Mouse (Mus musculus) MEL (cell line): ENCODE results near the gene Epha2. TPM values are rescaled to one million over a fixed set of nuclear protein-coding genes. Genes with fewer than 3 reads are reported as not detected.

ENCODE experiments used
- DNase-seq: peaks from one replicate; pipeline ENCODE4 v3.0.0; 2011; ENCODE audit warnings: low read depth, low spot score
- H3K27ac ChIP-seq: 2 replicates; pipeline ENCODE4 v1.5.1; 2012; ENCODE audit warnings: low read depth, mild to moderate bottlenecking, control low read depth, low read length, moderate library complexity; ENCODE audit not compliant: control insufficient read depth
- H3K27me3 ChIP-seq, 2 experiments: fragments of 150-350 bp in 1 of 2; sonication (generic) in 1 of 2; 2 replicates each; pipeline ENCODE4 v1.6.1; 2012; ENCODE audit warnings: low read length in 2 of 2, mild to moderate bottlenecking in 2 of 2, improper control_type of control experiment in 1 of 2, moderate library complexity in 1 of 2; ENCODE audit not compliant: insufficient read depth in 2 of 2, control insufficient read depth in 1 of 2
- H3K36me3 ChIP-seq, 2 experiments: 2 replicates each; pipeline ENCODE4 v1.6.1; 2012 to 2014; ENCODE audit warnings: low read length in 2 of 2, improper control_type of control experiment in 1 of 2, inconsistent platforms in 1 of 2, mild to moderate bottlenecking in 1 of 2; ENCODE audit not compliant: insufficient read depth in 2 of 2, control insufficient read depth in 1 of 2
- H3K4me1 ChIP-seq, 2 experiments: fragments of 150-350 bp in 1 of 2; sonication (generic) in 1 of 2; 2 replicates each; pipeline ENCODE4 v1.6.1; 2012; ENCODE audit warnings: low read length in 2 of 2, improper control_type of control experiment in 1 of 2, mild to moderate bottlenecking in 1 of 2; ENCODE audit not compliant: insufficient read depth in 2 of 2, control insufficient read depth in 1 of 2
- H3K4me3 ChIP-seq, 2 experiments: fragments of 150-350 bp in 1 of 2; sonication (generic) in 1 of 2; 2 replicates each; pipeline ENCODE4 v1.5.1; 2012; ENCODE audit warnings: low read depth in 2 of 2, low read length in 2 of 2, mild to moderate bottlenecking in 2 of 2, moderate library complexity in 2 of 2, control low read depth in 1 of 2, improper control_type of control experiment in 1 of 2; ENCODE audit not compliant: control insufficient read depth in 1 of 2, insufficient read depth in 1 of 2
- H3K79me2 ChIP-seq: 2 replicates; pipeline ENCODE4 v1.6.1; 2012; ENCODE audit warnings: mild to moderate bottlenecking, low read length, moderate library complexity; ENCODE audit not compliant: control insufficient read depth, poor library complexity, insufficient read depth
- H3K9ac ChIP-seq: 2 replicates; pipeline ENCODE4 v1.6.1; 2012; ENCODE audit warnings: low read depth, mild to moderate bottlenecking, control low read depth, low read length, moderate library complexity; ENCODE audit not compliant: control insufficient read depth, poor library complexity, severe bottlenecking
- H3K9me3 ChIP-seq: fragments of 150-350 bp; sonication (generic); replicated peaks from 2 replicates; pipeline ENCODE4 v1.6.1; 2012; ENCODE audit warnings: mild to moderate bottlenecking, low read length, improper control_type of control experiment, moderate library complexity; ENCODE audit not compliant: insufficient read depth
- BHLHE40 ChIP-seq: IDR thresholded peaks from 2 replicates; pipeline ENCODE4 v1.6.1; 2012; ENCODE audit warnings: low read depth, mild to moderate bottlenecking, inconsistent platforms, low read length, improper control_type of control experiment, borderline replicate concordance
- CTCF ChIP-seq, 3 experiments: IDR thresholded peaks in 2 of 3; conservative IDR thresholded peaks in 1 of 3; 2 replicates each; pipeline ENCODE4 v1.5.1; 2011 to 2012; ENCODE audit warnings: low read length in 3 of 3, low read depth in 2 of 3, mild to moderate bottlenecking in 2 of 3, improper control_type of control experiment in 1 of 3, inconsistent platforms in 1 of 3, mixed read lengths in 1 of 3, moderate library complexity in 1 of 3; ENCODE audit not compliant: control insufficient read depth in 1 of 3, insufficient read depth in 1 of 3, poor library complexity in 1 of 3, severe bottlenecking in 1 of 3
- ELF1 ChIP-seq: IDR thresholded peaks from 2 replicates; pipeline ENCODE4 v1.6.1; 2014; ENCODE audit warnings: low read depth, mild to moderate bottlenecking, inconsistent platforms, low read length, improper control_type of control experiment, moderate library complexity
- GABPA ChIP-seq: IDR thresholded peaks from 2 replicates; pipeline ENCODE4 v1.6.1; 2012; ENCODE audit warnings: low read depth, mild to moderate bottlenecking, inconsistent platforms, low read length, improper control_type of control experiment, moderate library complexity
- GATA1 ChIP-seq: IDR thresholded peaks from 2 replicates; pipeline ENCODE4 v1.6.1; 2011; ENCODE audit warnings: low read depth, low read length, improper control_type of control experiment
- HCFC1 ChIP-seq: IDR thresholded peaks from 2 replicates; pipeline ENCODE4 v1.6.1; 2012; ENCODE audit warnings: low read depth, mild to moderate bottlenecking, inconsistent platforms, low read length, improper control_type of control experiment, moderate library complexity
- MAFK ChIP-seq: IDR thresholded peaks from 2 replicates; pipeline ENCODE4 v1.6.1; 2011; ENCODE audit warnings: low read depth, mild to moderate bottlenecking, low read length, improper control_type of control experiment, borderline replicate concordance
- MAX ChIP-seq: IDR thresholded peaks from 2 replicates; pipeline ENCODE4 v1.6.1; 2011; ENCODE audit warnings: low read length, improper control_type of control experiment
- MAZ ChIP-seq: IDR thresholded peaks from 2 replicates; pipeline ENCODE4 v1.6.1; 2012; ENCODE audit warnings: low read depth, mild to moderate bottlenecking, inconsistent platforms, low read length, improper control_type of control experiment
- MEF2A ChIP-seq: IDR thresholded peaks from 2 replicates; pipeline ENCODE4 v1.6.1; 2014; ENCODE audit warnings: low read depth, mild to moderate bottlenecking, inconsistent platforms, low read length, improper control_type of control experiment; ENCODE audit not compliant: poor library complexity, insufficient replicate concordance, severe bottlenecking; ENCODE audit errors: extremely low read depth
- MXI1 ChIP-seq: IDR thresholded peaks from 2 replicates; pipeline ENCODE4 v1.6.1; 2011; ENCODE audit warnings: mild to moderate bottlenecking, low read depth, low read length, improper control_type of control experiment
- NRF1 ChIP-seq: IDR thresholded peaks from 2 replicates; pipeline ENCODE4 v1.6.1; 2014; ENCODE audit warnings: low read depth, mild to moderate bottlenecking, inconsistent platforms, low read length, improper control_type of control experiment, moderate library complexity; ENCODE audit not compliant: poor library complexity, insufficient read depth, severe bottlenecking
- POLR2A ChIP-seq, 2 experiments: IDR thresholded peaks; 2 replicates each; pipeline ENCODE4 v1.6.1; 2011 to 2012; ENCODE audit warnings: low read length in 2 of 2, mild to moderate bottlenecking in 2 of 2, control low read depth in 1 of 2, improper control_type of control experiment in 1 of 2, low read depth in 1 of 2, moderate library complexity in 1 of 2; ENCODE audit not compliant: control insufficient read depth in 1 of 2, insufficient read depth in 1 of 2, poor library complexity in 1 of 2
- POLR2AphosphoS5 ChIP-seq: IDR thresholded peaks from 2 replicates; pipeline ENCODE4 v1.6.1; 2012; ENCODE audit warnings: low read depth, borderline replicate concordance, mild to moderate bottlenecking, inconsistent platforms, low read length, moderate library complexity, mixed read lengths
- RAD21 ChIP-seq: IDR thresholded peaks from 2 replicates; pipeline ENCODE4 v1.6.1; 2011; ENCODE audit warnings: mild to moderate bottlenecking, low read depth, low read length, improper control_type of control experiment
- RCOR1 ChIP-seq: IDR thresholded peaks from 2 replicates; pipeline ENCODE4 v1.6.1; 2012; ENCODE audit warnings: low read depth, mild to moderate bottlenecking, inconsistent platforms, low read length, improper control_type of control experiment
- SIN3A ChIP-seq: IDR thresholded peaks from 2 replicates; pipeline ENCODE4 v1.6.1; 2012; ENCODE audit warnings: low read length, improper control_type of control experiment, inconsistent platforms
- SMC3 ChIP-seq: IDR thresholded peaks from 2 replicates; pipeline ENCODE4 v1.6.1; 2011; ENCODE audit warnings: low read depth, low read length, improper control_type of control experiment
- TBP ChIP-seq: IDR thresholded peaks from 2 replicates; pipeline ENCODE4 v1.8.0; 2011; ENCODE audit warnings: low read depth, low read length, improper control_type of control experiment
- UBTF ChIP-seq: IDR thresholded peaks from 2 replicates; pipeline ENCODE4 v1.6.1; 2012; ENCODE audit warnings: low read depth, mild to moderate bottlenecking, inconsistent platforms, low read length, improper control_type of control experiment, moderate library complexity, borderline replicate concordance; ENCODE audit not compliant: insufficient read depth
- USF1 ChIP-seq: IDR thresholded peaks from 2 replicates; pipeline ENCODE4 v1.6.1; 2014; ENCODE audit warnings: low read depth, mild to moderate bottlenecking, inconsistent platforms, low read length, improper control_type of control experiment, moderate library complexity
- USF2 ChIP-seq, 2 experiments: IDR thresholded peaks; 2 replicates each; pipeline ENCODE4 v1.6.1; 2011 to 2012; ENCODE audit warnings: improper control_type of control experiment in 2 of 2, low read length in 2 of 2, borderline replicate concordance in 1 of 2, inconsistent platforms in 1 of 2, low read depth in 1 of 2, mild to moderate bottlenecking in 1 of 2; ENCODE audit not compliant: insufficient read depth in 1 of 2
- ZC3H11A ChIP-seq: IDR thresholded peaks from 2 replicates; pipeline ENCODE4 v1.6.1; 2012; ENCODE audit warnings: low read depth, mild to moderate bottlenecking, inconsistent platforms, low read length, improper control_type of control experiment
- ZKSCAN1 ChIP-seq: IDR thresholded peaks from 2 replicates; pipeline ENCODE4 v1.6.1; 2012; ENCODE audit warnings: low read depth, mild to moderate bottlenecking, inconsistent platforms, low read length, improper control_type of control experiment, moderate library complexity
- ZMIZ1 ChIP-seq: IDR thresholded peaks from 2 replicates; pipeline ENCODE4 v1.6.1; 2012; ENCODE audit warnings: low read depth, mild to moderate bottlenecking, inconsistent platforms, low read length, improper control_type of control experiment, moderate library complexity
- ZNF384 ChIP-seq: IDR thresholded peaks from 2 replicates; pipeline ENCODE4 v1.6.1; 2012; ENCODE audit warnings: low read depth, mild to moderate bottlenecking, inconsistent platforms, low read length, improper control_type of control experiment
- polyA plus RNA-seq, 2 experiments: library from polyadenylated mRNA; stranded (reverse) in 1 of 2; unstranded in 1 of 2; fragments of >175 nt in 1 of 2; fragments of >200 nt in 1 of 2; gene quantifications; 2 replicates each; pipeline versions ENCODE4 v1.2.1 to v1.2.4; 2012; ENCODE audit warnings: low replicate concordance in 2 of 2, low read depth in 1 of 2; ENCODE audit not compliant: insufficient read length in 2 of 2, insufficient read depth in 1 of 2, missing spikeins in 1 of 2
- total RNA-seq: library from RNA; depleted of rRNA; stranded (reverse); fragments of 300-350 nt; gene quantifications from 2 replicates; pipeline ENCODE4 v1.2.3, GENCODE M21; 2012

Epha2 gene
- total and polyA plus RNA-seq, 3 experiments: 2.3 to 5.9 TPM; not detected in 1

GRCm38 (mm10) chr4:141360846-141361245 lies 59.8 kb downstream of the Epha2 start:
- Histone ChIP-seq H3K9me3 (no peaks in the 10 kb centered on the region), H3K4me3 (no peak overlapping the region), H3K9ac (no peak overlapping the region), H3K27ac (no peak overlapping the region), H3K79me2 (no peaks in the 10 kb centered on the region), H3K36me3 (no peaks in the 10 kb centered on the region), H3K27me3 (peaks cover 0 to 3% of the 10 kb centered on the region in 2 experiments; a peak in 1 of 4 replicates), H3K4me1 (no peaks in the 10 kb centered on the region; a peak in 1 of 4 replicates)
- peak; percentile 74 for DNase-seq
- peak; percentile 69 for TF ChIP-seq ZC3H11A
- no peak for TF ChIP-seq USF1
- TF ChIP-seq MAZ: 0 out of 2 replicates have a peak, but pooled peaks have one; percentile 35
- TF ChIP-seq RAD21: peak; percentile 56
- peak; percentile 85 for TF ChIP-seq SMC3
- no peak for TF ChIP-seq MEF2A
- peak; percentile 60 to 87 (median 75) for TF ChIP-seq CTCF (IDR thresholded peaks at IDR 0.05 in 2 of 3, conservative IDR thresholded peaks at IDR 0.05 in 1 of 3; ENCODE audit: control insufficient read depth in 1 of 3, insufficient read depth in 1 of 3, low read depth in 2 of 3, low read length in 3 of 3, poor library complexity in 1 of 3, severe bottlenecking in 1 of 3)

GRCm38 (mm10) chr4:141362937-141363548 lies 62.0 kb downstream of the Epha2 start:
- Histone ChIP-seq H3K36me3 (no peaks in the 10 kb centered on the region), H3K27ac (no peak overlapping the region), H3K9ac (no peak overlapping the region), H3K4me1 (no peaks in the 10 kb centered on the region; a peak in 1 of 4 replicates), H3K79me2 (no peaks in the 10 kb centered on the region), H3K27me3 (peaks cover 0 to 4% of the 10 kb centered on the region in 2 experiments; a peak in 1 of 4 replicates), H3K9me3 (no peaks in the 10 kb centered on the region), H3K4me3 (no peak overlapping the region)
- peak; percentile 74 for DNase-seq
- TF ChIP-seq ZMIZ1: no peak
- TF ChIP-seq POLR2A (IDR thresholded peaks at IDR 0.05; ENCODE audit: control insufficient read depth in 1 of 2, insufficient read depth in 1 of 2, low read depth in 1 of 2, low read length in 2 of 2, poor library complexity in 1 of 2): no peak
- no peak for TF ChIP-seq MAFK
- no peak for TF ChIP-seq ZNF384
- no peak for TF ChIP-seq MEF2A
- TF ChIP-seq SMC3: peak; percentile 96
- TF ChIP-seq ELF1: no peak
- no peak for TF ChIP-seq HCFC1
- no peak for TF ChIP-seq UBTF
- TF ChIP-seq MAX: no peak
- no peak for TF ChIP-seq TBP
- peak; percentile 95 for TF ChIP-seq ZC3H11A
- TF ChIP-seq GATA1: no peak
- no peak for TF ChIP-seq ZKSCAN1
- TF ChIP-seq CTCF (IDR thresholded peaks at IDR 0.05 in 2 of 3, conservative IDR thresholded peaks at IDR 0.05 in 1 of 3; ENCODE audit: control insufficient read depth in 1 of 3, insufficient read depth in 1 of 3, low read depth in 2 of 3, low read length in 3 of 3, poor library complexity in 1 of 3, severe bottlenecking in 1 of 3): peak; percentile 65 to 88 (median 66)
- no peak for TF ChIP-seq BHLHE40
- TF ChIP-seq POLR2AphosphoS5: no peak
- no peak for TF ChIP-seq MXI1
- TF ChIP-seq RCOR1: no peak
- TF ChIP-seq USF2 (IDR thresholded peaks at IDR 0.05; ENCODE audit: borderline replicate concordance in 1 of 2, insufficient read depth in 1 of 2, low read depth in 1 of 2, low read length in 2 of 2): no peak
- TF ChIP-seq NRF1: no peak
- no peak for TF ChIP-seq MAZ
- no peak for TF ChIP-seq USF1
- TF ChIP-seq GABPA: no peak
- no peak for TF ChIP-seq SIN3A
- TF ChIP-seq RAD21: peak; percentile 90
